In the genomic region with DNA sequence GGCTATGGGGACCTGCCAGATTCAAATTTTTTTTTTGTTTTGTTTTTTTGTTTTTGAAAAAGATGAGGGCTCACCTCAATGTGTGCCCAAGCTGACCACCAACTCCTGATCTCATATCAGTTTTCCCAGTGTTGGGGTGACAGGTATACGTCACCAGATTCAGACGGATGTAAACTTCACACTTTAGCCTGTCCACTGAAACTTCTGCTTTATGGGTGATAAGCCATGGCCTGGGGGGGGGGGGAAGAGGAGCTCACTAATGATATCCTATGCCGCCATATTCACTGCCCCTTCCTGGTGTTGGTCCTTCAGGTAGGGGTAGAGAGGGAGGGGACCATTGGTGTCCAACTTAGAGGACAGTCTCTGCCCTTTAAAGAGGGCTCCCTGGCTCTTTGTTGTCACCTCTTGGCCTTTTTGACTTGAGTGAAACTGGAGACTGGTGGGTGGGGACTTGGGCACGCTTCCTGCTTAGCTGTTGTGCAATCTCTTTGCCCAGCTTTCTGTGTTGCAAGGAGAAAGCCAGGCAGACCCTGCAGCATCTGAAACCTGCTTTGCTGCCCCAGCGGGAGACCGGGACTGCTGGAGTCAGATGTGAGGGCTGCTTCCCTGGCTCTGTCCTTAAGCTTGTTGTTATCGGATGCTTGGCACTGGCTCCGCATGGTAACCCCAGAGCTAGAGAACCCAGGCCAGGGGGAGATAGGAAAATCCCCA, we compare ENCODE assay signal across 17 mouse cellular contexts.
A peak's percentile ranks its signal among the peaks of the same experiment; 100 is the strongest.
DNase-seq lines count a peak whose midpoint lies in the region; ATAC-seq and TF ChIP-seq lines count a peak whose summit lies in the region.
"Had no signal": no experiment of that assay in that cellular context is flagged by ENCODE, and none has a peak within 500 bp of the region (broad histone marks: within the 10 kb centered on the region; RNA-seq: fewer than 3 reads in every experiment).

No protein-coding gene starts in this region.

- no peak for TF ChIP-seq CTCF in liver, postnatal 0 days (IDR thresholded peaks at IDR 0.05; ENCODE audit: low read depth)

- no peaks in the 10 kb centered on the region for H3K4me1 ChIP-seq in intestine, embryonic 16.5 days (ENCODE audit: control insufficient read depth, insufficient read depth, low read length)
- H3K4me1 ChIP-seq in liver, postnatal 0 days (ENCODE audit: insufficient read depth): peaks cover 3% of the 10 kb centered on the region; the same call in 1 of the 2 replicates
- H3K4me1 ChIP-seq: forebrain, embryonic 12.5 days; neural tube, embryonic 13.5 days had no signal

- no peak for TF ChIP-seq EP300 in liver, postnatal 0 days (IDR thresholded peaks at IDR 0.05; ENCODE audit: low read depth)

- ATAC-seq in monocyte, adult 5-6 weeks (replicated peaks; ENCODE audit: insufficient number of reproducible peaks, low FRiP score, low TSS enrichment, poor library complexity, severe bottlenecking): no peak
- ATAC-seq in intestine, embryonic 16.5 days: no peak
- ATAC-seq in liver, postnatal 0 days: no peak
- ATAC-seq: liver, embryonic 12.5 days had no signal

- no peak overlapping the region for H3K4me2 ChIP-seq in intestine, embryonic 16.5 days (ENCODE audit: low read depth, low read length)
- H3K4me2 ChIP-seq in liver, postnatal 0 days (ENCODE audit: low read depth, low read length): no peak overlapping the region
- H3K4me2 ChIP-seq: forebrain, embryonic 12.5 days; liver, embryonic 12.5 days; midbrain, embryonic 12.5 days; neural tube, embryonic 13.5 days had no signal

- WGBS in intestine, embryonic 16.5 days: 59% methylated on average over 8 of the region's 8 CpGs
- 34% methylated on average over 8 of the region's 8 CpGs for WGBS in liver, postnatal 0 days (ENCODE audit: insufficient replicate concordance)

- H3K36me3 ChIP-seq in intestine, embryonic 16.5 days (ENCODE audit: control insufficient read depth, insufficient read depth, low read length): no peaks in the 10 kb centered on the region
- H3K36me3 ChIP-seq in liver, postnatal 0 days (replicated peaks; ENCODE audit: insufficient read depth, low read length): no peaks in the 10 kb centered on the region
- H3K36me3 ChIP-seq: forebrain, embryonic 12.5 days; liver, embryonic 12.5 days; midbrain, embryonic 12.5 days; neural tube, embryonic 13.5 days had no signal

- H3K9me3 ChIP-seq in intestine, embryonic 16.5 days (ENCODE audit: control insufficient read depth, low read length): no peaks in the 10 kb centered on the region
- H3K9me3 ChIP-seq in liver, postnatal 0 days (ENCODE audit: low read length): no peaks in the 10 kb centered on the region
- H3K9me3 ChIP-seq: forebrain, embryonic 12.5 days; liver, embryonic 12.5 days; midbrain, embryonic 12.5 days; neural tube, embryonic 13.5 days had no signal

- peak; percentile 13 for DNase-seq in adrenal gland, postnatal 10 days
- no peak for DNase-seq in adrenal gland, postnatal 36 days
- peak; percentile 5 to 12 for DNase-seq in monocyte, adult 2 months (ENCODE audit: low read depth in 1 of 2, low spot score in 2 of 2)
- peak; percentile 42 for DNase-seq in lung, postnatal 10 days
- no peak for DNase-seq in liver, postnatal 0 days
- no peak for DNase-seq in kidney, adult 9 months
- DNase-seq: adrenal gland, postnatal 14 days; gastrocnemius, postnatal 10 days; kidney, postnatal 36 days; retina, postnatal 1 day; spleen, adult 18-20 months had no signal

- H3K9ac ChIP-seq in intestine, embryonic 16.5 days (ENCODE audit: low read depth, low read length): no peak overlapping the region
- no peak overlapping the region for H3K9ac ChIP-seq in liver, postnatal 0 days (replicated peaks)
- H3K9ac ChIP-seq: forebrain, embryonic 12.5 days; liver, embryonic 12.5 days; midbrain, embryonic 12.5 days; neural tube, embryonic 13.5 days had no signal

- H3K4me3 ChIP-seq in intestine, embryonic 16.5 days (ENCODE audit: low read length): no peak overlapping the region
- H3K4me3 ChIP-seq in liver, postnatal 0 days (ENCODE audit: low read depth, low read length): no peak overlapping the region
- H3K4me3 ChIP-seq: forebrain, embryonic 12.5 days; liver, embryonic 12.5 days; midbrain, embryonic 12.5 days; neural tube, embryonic 13.5 days had no signal

- H3K27ac ChIP-seq in intestine, embryonic 16.5 days (ENCODE audit: low read length): no peak overlapping the region
- H3K27ac ChIP-seq in liver, postnatal 0 days (ENCODE audit: low read depth): no peak overlapping the region
- H3K27ac ChIP-seq: forebrain, embryonic 12.5 days; liver, embryonic 12.5 days; midbrain, embryonic 12.5 days; neural tube, embryonic 13.5 days had no signal

- no peaks in the 10 kb centered on the region for H3K27me3 ChIP-seq in intestine, embryonic 16.5 days (replicated peaks; ENCODE audit: control insufficient read depth, insufficient read depth, low read length)
- no peaks in the 10 kb centered on the region for H3K27me3 ChIP-seq in liver, postnatal 0 days (ENCODE audit: insufficient read depth, low read length)
- H3K27me3 ChIP-seq: liver, embryonic 12.5 days had no signal

Comparison
In these comparisons a context has a peak if more than half of its experiments do, and no peak if none do; other contexts are left out.
1. DNase-seq: peak in adrenal gland, postnatal 10 days (single experiment), monocyte, adult 2 months (2 of 2) and lung, postnatal 10 days (single experiment); none in adrenal gland, postnatal 36 days (0 of 2), liver, postnatal 0 days (single experiment) and kidney, adult 9 months (single experiment).